ENCODE assay signal across 10 mouse cellular contexts in genomic region chr15:88836031-88836430, GRCm38 (mm10). TPM values are rescaled to one million over a fixed set of nuclear protein-coding genes. Genes with fewer than 3 reads are reported as not detected.
A peak's percentile ranks its signal among the peaks of the same experiment; 100 is the strongest.
DNase-seq lines count a peak whose midpoint lies in the region; ATAC-seq and TF ChIP-seq lines count a peak whose summit lies in the region.
"Had no signal": no experiment of that assay in that cellular context is flagged by ENCODE, and none has a peak within 500 bp of the region (broad histone marks: within the 10 kb centered on the region; RNA-seq: fewer than 3 reads in every experiment).

No protein-coding gene starts in this region.

- H3K79me2 ChIP-seq in heart, adult 2 months (replicated peaks; ENCODE audit: control insufficient read depth, insufficient read depth, low read length): no peaks in the 10 kb centered on the region
- no peaks in the 10 kb centered on the region; the same call in 1 of the 2 replicates for H3K79me2 ChIP-seq in MEL (ENCODE audit: control insufficient read depth, insufficient read depth, low read length, poor library complexity)

- 73% methylated on average over 6 of the region's 6 CpGs for WGBS in heart, adult 2 months
- 70% methylated on average over 6 of the region's 6 CpGs for WGBS in liver, embryonic 14.5 days (ENCODE audit: insufficient replicate concordance)
- 80% methylated on average over 6 of the region's 6 CpGs for WGBS in liver, embryonic 11.5 days

- no peaks in the 10 kb centered on the region for H3K27me3 ChIP-seq in heart, adult 2 months (ENCODE audit: control insufficient read depth, insufficient read depth, low read length)
- no peaks in the 10 kb centered on the region; the same call in 1 of the 2 replicates for H3K27me3 ChIP-seq in liver, embryonic 14.5 days (ENCODE audit: control insufficient read depth, insufficient read depth, low read length)
- H3K27me3 ChIP-seq in liver, embryonic 11.5 days (replicated peaks; ENCODE audit: control insufficient read depth, insufficient read depth, low read length): peaks cover 7% of the 10 kb centered on the region; the same call in 1 of the 2 replicates
- H3K27me3 ChIP-seq in MEL (ENCODE audit: control insufficient read depth in 1 of 2, insufficient read depth in 2 of 2, low read length in 2 of 2): no peaks in the 10 kb centered on the region

- H3K36me3 ChIP-seq in heart, adult 2 months (ENCODE audit: control insufficient read depth, insufficient read depth, low read length): no peaks in the 10 kb centered on the region
- H3K36me3 ChIP-seq in liver, embryonic 14.5 days (replicated peaks; ENCODE audit: control insufficient read depth, insufficient read depth, low read depth): no peaks in the 10 kb centered on the region
- no peaks in the 10 kb centered on the region for H3K36me3 ChIP-seq in liver, embryonic 11.5 days (ENCODE audit: control insufficient read depth, insufficient read depth, low read length)
- no peaks in the 10 kb centered on the region for H3K36me3 ChIP-seq in MEL (ENCODE audit: control insufficient read depth in 1 of 2, insufficient read depth in 2 of 2, low read length in 2 of 2)
- H3K36me3 ChIP-seq: forebrain, embryonic 10.5 days; limb, embryonic 10.5 days had no signal

- TF ChIP-seq POLR2A in heart, adult 2 months (IDR thresholded peaks at IDR 0.05; ENCODE audit: insufficient read depth, low read depth, low read length): no peak
- TF ChIP-seq POLR2A in MEL (IDR thresholded peaks at IDR 0.05; ENCODE audit: control insufficient read depth in 1 of 2, insufficient read depth in 1 of 2, low read depth in 1 of 2, low read length in 2 of 2, poor library complexity in 1 of 2): no peak

- H3K27ac ChIP-seq in heart, adult 2 months: peak overlapping the region; percentile 59
- no peak overlapping the region for H3K27ac ChIP-seq in liver, embryonic 14.5 days
- no peak overlapping the region for H3K27ac ChIP-seq in liver, embryonic 11.5 days (ENCODE audit: low read depth, low read length)
- no peak overlapping the region for H3K27ac ChIP-seq in MEL (ENCODE audit: control insufficient read depth, low read depth, low read length)
- H3K27ac ChIP-seq: forebrain, embryonic 10.5 days had no signal

- no peak for ATAC-seq in liver, embryonic 14.5 days (ENCODE audit: insufficient read depth)
- ATAC-seq in liver, embryonic 11.5 days (replicated peaks; ENCODE audit: low FRiP score): no peak

- TF ChIP-seq RAD21 in MEL (IDR thresholded peaks at IDR 0.05; ENCODE audit: low read depth, low read length): no peak

- no peak for TF ChIP-seq EP300 in heart, adult 2 months (IDR thresholded peaks at IDR 0.05; ENCODE audit: insufficient read depth, low read depth, low read length)
- TF ChIP-seq EP300 in liver, embryonic 14.5 days (IDR thresholded peaks at IDR 0.05; ENCODE audit: low read depth): no peak
- TF ChIP-seq EP300 in MEL (IDR thresholded peaks at IDR 0.05; ENCODE audit: low read depth in 1 of 2, low read length in 2 of 2): no peak

- H3K4me2 ChIP-seq in liver, embryonic 14.5 days (ENCODE audit: low read depth): no peak overlapping the region
- H3K4me2 ChIP-seq in liver, embryonic 11.5 days: no peak overlapping the region; the same call in 1 of the 2 replicates

- no peak overlapping the region for H3K9ac ChIP-seq in heart, adult 2 months (ENCODE audit: low read depth, low read length)
- H3K9ac ChIP-seq in liver, embryonic 14.5 days (replicated peaks): no peak overlapping the region
- H3K9ac ChIP-seq in liver, embryonic 11.5 days (ENCODE audit: low read depth, low read length): no peak overlapping the region
- no peak overlapping the region for H3K9ac ChIP-seq in MEL (ENCODE audit: control insufficient read depth, low read depth, low read length, poor library complexity, severe bottlenecking)

- DNase-seq in heart, adult 2 months: no peak
- no peak for DNase-seq in heart, postnatal 14 days
- no peak for DNase-seq in liver, embryonic 14.5 days (ENCODE audit: low read depth in 3 of 3, low spot score in 3 of 3)
- DNase-seq in liver, embryonic 11.5 days (ENCODE audit: low spot score): no peak
- peak; percentile 23 for DNase-seq in MEL (ENCODE audit: low read depth, low spot score)
- peak; percentile 23 for DNase-seq in retina, postnatal 1 day
- no peak for DNase-seq in T-cell, adult 2 months (ENCODE audit: low spot score)
- DNase-seq in left cerebral cortex, postnatal 4 days: no peak

- peaks cover 17% of the 10 kb centered on the region for H3K4me1 ChIP-seq in heart, adult 2 months (ENCODE audit: control insufficient read depth, insufficient read depth, low read length)
- H3K4me1 ChIP-seq in liver, embryonic 14.5 days (replicated peaks; ENCODE audit: control insufficient read depth in 2 of 2, insufficient read depth in 2 of 2, low read length in 1 of 2): peaks cover 0 to 14% of the 10 kb centered on the region in 2 experiments; a peak in 2 of 4 replicates
- H3K4me1 ChIP-seq in liver, embryonic 11.5 days (replicated peaks; ENCODE audit: control insufficient read depth, insufficient read depth, low read length): peaks cover 15% of the 10 kb centered on the region
- H3K4me1 ChIP-seq in MEL (ENCODE audit: control insufficient read depth in 1 of 2, insufficient read depth in 2 of 2, low read length in 2 of 2): peaks cover 0 to 2% of the 10 kb centered on the region in 2 experiments; a peak in 1 of 4 replicates

- no peak overlapping the region for H3K4me3 ChIP-seq in heart, adult 2 months
- H3K4me3 ChIP-seq in liver, embryonic 14.5 days (ENCODE audit: insufficient read depth in 1 of 2, low read depth in 2 of 2, low read length in 2 of 2): no peak overlapping the region
- no peak overlapping the region for H3K4me3 ChIP-seq in liver, embryonic 11.5 days (ENCODE audit: low read depth, low read length)
- no peak overlapping the region for H3K4me3 ChIP-seq in MEL (ENCODE audit: control insufficient read depth in 1 of 2, insufficient read depth in 1 of 2, low read depth in 2 of 2, low read length in 2 of 2)
- H3K4me3 ChIP-seq: limb, embryonic 10.5 days had no signal

- intact Hi-C loops in heart, adult 2 months (cut with DNase I): no loop called here
- intact Hi-C loops in heart, postnatal 14 days (cut with DNase I): no loop called here
- intact Hi-C loops in left cerebral cortex, postnatal 4 days (cut with DNase I): no loop called here

- peak; percentile 52 for TF ChIP-seq CTCF in heart, adult 2 months (IDR thresholded peaks at IDR 0.05)
- peak; percentile 43 for TF ChIP-seq CTCF in liver, embryonic 14.5 days (IDR thresholded peaks at IDR 0.05; ENCODE audit: low read depth)
- TF ChIP-seq CTCF in MEL (IDR thresholded peaks at IDR 0.05 in 2 of 3, conservative IDR thresholded peaks at IDR 0.05 in 1 of 3; ENCODE audit: control insufficient read depth in 1 of 3, insufficient read depth in 1 of 3, low read depth in 2 of 3, low read length in 3 of 3, poor library complexity in 1 of 3, severe bottlenecking in 1 of 3): no peak

- H3K9me3 ChIP-seq in liver, embryonic 14.5 days (ENCODE audit: control insufficient read depth, low read length): no peaks in the 10 kb centered on the region
- H3K9me3 ChIP-seq in liver, embryonic 11.5 days (ENCODE audit: control insufficient read depth, low read length): no peaks in the 10 kb centered on the region
- H3K9me3 ChIP-seq in MEL (replicated peaks; ENCODE audit: insufficient read depth, low read length): no peaks in the 10 kb centered on the region
- H3K9me3 ChIP-seq: forebrain, embryonic 10.5 days; limb, embryonic 10.5 days had no signal

TF ChIP-seq in MEL, 35 proteins besides CTCF, POLR2A, EP300 and RAD21 (continues in another document):
- TF ChIP-seq BHLHE40 (IDR thresholded peaks at IDR 0.05; ENCODE audit: borderline replicate concordance, low read depth, low read length) (no peak), MAX (IDR thresholded peaks at IDR 0.05; ENCODE audit: low read length) (no peak), E2F4 (IDR thresholded peaks at IDR 0.05; ENCODE audit: borderline replicate concordance, low read depth, low read length) (no peak), MEF2A (IDR thresholded peaks at IDR 0.05; ENCODE audit: extremely low read depth, insufficient replicate concordance, low read depth, low read length, poor library complexity, severe bottlenecking) (no peak), CHD2 (IDR thresholded peaks at IDR 0.05; ENCODE audit: low read length) (no peak)

RNA-seq across cellular contexts. Expression of gene Creld2, which starts 16.6 kb away (rescaled TPM):
- total RNA-seq in heart, adult 2 months (2021): 10 to 100 TPM; 23.6 to 24.7 TPM
- 13.6 and 19.9 TPM in 2 replicates for polyA plus RNA-seq in heart, adult 2 months (2012; rRNA removed)
- total RNA-seq in heart, postnatal 14 days (2021): 10 to 100 TPM; 12.1 to 22.5 TPM
- 16.2 and 25.4 TPM in 2 replicates for polyA plus RNA-seq in liver, embryonic 14.5 days (2012; rRNA removed)
- polyA plus RNA-seq in liver, embryonic 14.5 days (2014; fragmentation: Nextera tagmentation; extraction: Ambion mirVana): 34.1 and 38.6 TPM in 2 replicates
- polyA plus RNA-seq in liver, embryonic 11.5 days (2014; fragmentation: Nextera tagmentation; extraction: Ambion mirVana): 107 and 109 TPM in 2 replicates
- total RNA-seq in MEL (2012; rRNA removed): 121 and 188 TPM in 2 replicates
- 100 to 1,000 TPM in 1 of 2 experiments, not detected in 1; 118 TPM for polyA plus RNA-seq in MEL (2012; ENCODE audit: insufficient read depth in 1 of 2, insufficient read length in 2 of 2, low read depth in 1 of 2, low replicate concordance in 2 of 2, missing spikeins in 1 of 2)
- 10 to 100 TPM; 26.2 to 35.6 TPM for total RNA-seq in left cerebral cortex, postnatal 4 days (2021)

RNA-seq across cellular contexts. Expression of gene Alg12, which starts 16.9 kb away (rescaled TPM):
- total RNA-seq in heart, adult 2 months (2021): 1 to 10 TPM; 7.2 to 8.7 TPM
- polyA plus RNA-seq in heart, adult 2 months (2012; rRNA removed): 11.0 and 17.5 TPM in 2 replicates
- 1 to 10 TPM; 9.2 to 9.9 TPM for total RNA-seq in heart, postnatal 14 days (2021)
- 4.9 and 5.2 TPM in 2 replicates for polyA plus RNA-seq in liver, embryonic 14.5 days (2012; rRNA removed)
- 4.9 and 5.9 TPM in 2 replicates for polyA plus RNA-seq in liver, embryonic 14.5 days (2014; fragmentation: Nextera tagmentation; extraction: Ambion mirVana)
- polyA plus RNA-seq in liver, embryonic 11.5 days (2014; fragmentation: Nextera tagmentation; extraction: Ambion mirVana): 13.9 and 14.2 TPM in 2 replicates
- 12.3 and 13.7 TPM in 2 replicates for total RNA-seq in MEL (2012; rRNA removed)
- polyA plus RNA-seq in MEL (2012; ENCODE audit: insufficient read depth in 1 of 2, insufficient read length in 2 of 2, low read depth in 1 of 2, low replicate concordance in 2 of 2, missing spikeins in 1 of 2): 10 to 100 TPM in 1 of 2 experiments, not detected in 1; 18.6 TPM
- total RNA-seq in left cerebral cortex, postnatal 4 days (2021): 10 to 100 TPM; 10.1 to 11.5 TPM

RNA-seq across cellular contexts. Expression of gene Pim3, which starts 26.0 kb away (rescaled TPM):
- 100 to 1,000 TPM in 1 of 2 experiments, 10 to 100 TPM in 1; 95.3 to 133 TPM for total RNA-seq in heart, adult 2 months (2021)
- polyA plus RNA-seq in heart, adult 2 months (2012; rRNA removed): 45.6 and 58.8 TPM in 2 replicates
- 10 to 100 TPM; 97.7 to 97.8 TPM for total RNA-seq in heart, postnatal 14 days (2021)
- polyA plus RNA-seq in liver, embryonic 14.5 days (2012; rRNA removed): 3.1 and 5.0 TPM in 2 replicates
- 8.1 and 8.5 TPM in 2 replicates for polyA plus RNA-seq in liver, embryonic 14.5 days (2014; fragmentation: Nextera tagmentation; extraction: Ambion mirVana)
- polyA plus RNA-seq in liver, embryonic 11.5 days (2014; fragmentation: Nextera tagmentation; extraction: Ambion mirVana): 34.0 and 35.9 TPM in 2 replicates
- 29.5 and 41.6 TPM in 2 replicates for total RNA-seq in MEL (2012; rRNA removed)
- 10 to 100 TPM in 1 of 2 experiments, not detected in 1; 33.6 TPM for polyA plus RNA-seq in MEL (2012; ENCODE audit: insufficient read depth in 1 of 2, insufficient read length in 2 of 2, low read depth in 1 of 2, low replicate concordance in 2 of 2, missing spikeins in 1 of 2)
- 10 to 100 TPM; 44.6 to 49.3 TPM for total RNA-seq in left cerebral cortex, postnatal 4 days (2021)

Comparison
In these comparisons a context has a peak if more than half of its experiments do, and no peak if none do; other contexts are left out.
1. DNase-seq: peak in MEL (single experiment) and retina, postnatal 1 day (single experiment); none in heart, adult 2 months (0 of 2), heart, postnatal 14 days (0 of 2), liver, embryonic 14.5 days (0 of 3), liver, embryonic 11.5 days (single experiment), T-cell, adult 2 months (single experiment) and left cerebral cortex, postnatal 4 days (single experiment).
2. CTCF ChIP-seq: peak in heart, adult 2 months (single experiment) and liver, embryonic 14.5 days (single experiment); none in MEL (0 of 3).